Mouse (Mus musculus) A20 (cell line): ENCODE results near the gene Gdf2.

Source experiments
- DNase-seq: peaks from one replicate; pipeline ENCODE4 v3.0.0-alpha.2; 2011; ENCODE audit warnings: low read depth, low spot score

Gene Gdf2

DNA sequence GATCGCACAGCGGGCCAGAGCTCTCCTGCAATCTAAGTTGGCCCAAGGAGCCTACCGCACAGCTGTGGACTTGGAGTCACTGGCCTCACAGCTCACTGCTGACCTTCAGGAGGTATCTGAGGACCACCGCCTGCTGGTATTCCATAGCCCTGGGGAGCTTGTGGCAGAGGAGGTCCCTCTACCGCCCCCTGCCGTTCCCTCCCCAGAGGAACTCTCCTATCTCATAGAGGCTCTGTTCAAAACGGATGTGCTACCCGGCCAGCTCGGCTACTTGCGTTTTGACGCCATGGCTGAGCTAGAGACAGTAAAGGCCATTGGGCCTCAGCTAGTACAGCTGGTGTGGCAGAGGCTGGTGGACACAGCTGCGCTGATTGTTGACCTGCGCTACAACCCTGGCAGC is 15.2 kb downstream of the Gdf2 start:
- DNase-seq: peak; percentile 34

DNA sequence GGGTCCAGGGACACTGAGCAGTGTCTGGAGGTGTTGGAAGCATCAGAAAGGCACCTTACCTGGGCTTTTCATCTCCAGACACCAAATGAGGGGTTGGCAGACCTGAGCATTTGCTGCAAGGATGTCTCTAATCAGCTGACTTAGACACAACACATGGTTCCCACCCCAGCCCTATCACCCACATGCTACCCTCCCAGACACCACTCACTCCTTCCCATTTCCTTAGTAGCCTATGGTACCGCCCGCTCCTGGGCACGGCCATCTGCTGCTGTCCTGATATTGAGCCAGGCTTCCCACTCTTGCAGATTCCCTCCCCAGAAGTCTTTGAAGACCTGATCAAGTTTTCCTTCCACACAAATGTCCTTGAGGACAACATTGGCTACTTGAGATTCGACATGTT is 17.3 kb downstream of the Gdf2 start:
- DNase-seq: no peak

DNA sequence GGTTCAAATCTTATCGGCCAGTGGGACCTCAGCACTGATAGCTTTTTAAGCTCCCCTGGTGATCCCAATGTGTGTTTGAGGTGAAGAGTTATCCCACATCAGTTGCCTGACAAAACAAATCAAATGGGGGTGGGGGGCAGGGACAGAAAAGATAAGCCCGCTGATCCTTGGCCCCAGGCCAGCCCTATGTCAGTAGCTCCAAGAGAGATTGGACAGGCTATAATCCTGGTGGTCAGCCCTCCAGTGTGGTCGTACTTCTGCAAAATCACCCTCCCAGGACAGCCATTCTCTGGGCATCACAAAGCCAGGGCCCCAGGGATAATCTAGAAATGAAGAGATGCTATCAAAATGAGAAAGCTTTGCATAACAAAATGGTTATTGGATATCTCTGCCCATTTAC is 18.0 kb downstream of the Gdf2 start:
- no peak for DNase-seq

DNA sequence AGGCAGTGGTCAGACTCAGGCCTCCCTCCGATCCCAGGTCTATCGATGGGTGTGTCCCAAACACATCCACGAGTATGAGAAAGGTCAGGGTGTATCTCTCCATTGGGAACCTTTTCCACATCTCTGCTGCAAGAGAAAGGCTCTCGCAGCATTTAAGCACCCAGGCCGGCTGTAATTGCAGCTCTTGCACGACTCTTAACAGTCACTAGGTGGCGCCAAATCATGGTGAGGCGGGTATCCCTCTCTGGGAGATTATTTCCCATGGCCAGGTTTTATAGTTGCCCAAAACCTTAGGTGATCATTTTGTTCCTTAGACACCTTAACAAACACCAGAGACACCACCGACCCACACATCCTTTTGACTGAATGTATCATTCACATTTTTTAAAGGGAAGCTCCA is 18.5 kb downstream of the Gdf2 start:
- DNase-seq: peak; percentile 36

DNA sequence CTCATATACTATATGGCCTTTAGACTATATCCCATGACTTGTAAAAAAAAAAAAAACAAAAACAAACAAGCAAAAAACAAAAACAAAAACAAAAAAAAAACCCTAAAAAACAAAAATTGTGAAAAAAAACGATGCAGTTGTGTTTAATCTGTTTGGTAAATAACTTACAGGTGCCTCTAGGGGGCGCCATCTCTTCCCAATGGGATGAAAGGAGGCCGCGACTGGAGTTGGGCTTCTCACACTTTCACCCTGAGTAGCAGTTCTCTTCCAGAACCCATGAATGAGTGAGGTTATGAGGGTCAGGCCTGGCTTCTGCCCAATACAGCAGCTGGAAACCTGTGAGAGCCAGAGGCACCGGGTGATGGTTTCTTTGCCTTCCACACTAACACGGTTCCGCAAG is 24.8 kb downstream of the Gdf2 start:
- peak; percentile 23 for DNase-seq

DNA sequence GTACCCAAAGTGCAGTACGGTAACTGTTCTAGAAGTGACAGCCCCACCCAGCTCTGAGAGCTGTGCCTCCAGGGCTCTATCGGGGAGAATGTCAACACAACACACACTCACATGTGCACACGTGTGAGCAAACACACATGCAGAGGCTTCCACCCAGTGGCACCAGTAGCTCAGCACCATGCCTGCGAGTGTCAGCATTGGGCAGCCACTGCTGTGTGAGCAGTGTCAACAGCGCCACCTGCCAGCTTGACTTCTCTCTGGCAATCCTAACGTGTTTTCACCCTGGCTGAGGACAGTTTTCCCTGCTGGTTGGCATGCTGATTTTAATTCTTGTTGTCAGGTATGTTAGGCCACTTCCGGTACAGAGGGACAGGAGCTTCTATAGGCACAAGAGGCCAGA is 31.8 kb downstream of the Gdf2 start:
- DNase-seq: peak; percentile 25

DNA sequence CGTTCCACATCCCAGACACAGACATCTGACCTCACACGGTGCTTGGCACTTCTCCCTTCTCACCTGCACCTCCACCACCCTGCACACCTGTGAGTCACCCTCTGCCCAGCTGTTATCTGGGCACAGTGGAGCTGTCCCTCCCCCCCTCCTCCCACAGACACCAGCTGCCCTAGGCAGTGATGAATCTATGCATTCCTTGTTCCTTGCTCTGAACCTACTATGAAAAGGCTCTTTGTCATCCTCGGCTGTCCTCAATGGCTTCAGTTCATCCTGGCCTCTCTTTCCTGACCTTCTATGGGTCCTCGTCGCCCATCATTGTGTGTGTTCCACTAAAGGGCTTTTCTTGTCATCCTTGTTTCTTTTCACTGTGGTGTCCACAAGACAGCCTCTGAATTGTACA is 33.9 kb downstream of the Gdf2 start:
- no peak for DNase-seq

DNA sequence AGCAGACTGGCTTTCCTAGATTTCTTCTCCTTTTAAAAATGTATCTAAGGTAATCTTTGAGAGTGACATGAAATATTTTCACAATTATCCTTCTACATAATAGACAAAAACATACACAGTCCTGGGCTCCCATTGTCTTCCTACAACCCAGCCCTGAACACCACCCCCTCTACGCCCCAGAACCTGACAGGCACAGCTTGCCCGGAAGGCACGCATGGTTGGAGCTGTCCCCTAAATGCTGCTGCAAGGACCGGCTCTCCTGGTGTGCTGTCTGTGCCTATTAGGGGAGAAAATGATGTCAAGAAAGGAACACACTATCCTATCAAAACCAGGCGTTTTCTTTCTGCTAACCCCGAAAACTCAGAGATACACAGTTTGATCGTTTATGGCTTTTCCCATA is 36.9 kb downstream of the Gdf2 start:
- no peak for DNase-seq

DNA sequence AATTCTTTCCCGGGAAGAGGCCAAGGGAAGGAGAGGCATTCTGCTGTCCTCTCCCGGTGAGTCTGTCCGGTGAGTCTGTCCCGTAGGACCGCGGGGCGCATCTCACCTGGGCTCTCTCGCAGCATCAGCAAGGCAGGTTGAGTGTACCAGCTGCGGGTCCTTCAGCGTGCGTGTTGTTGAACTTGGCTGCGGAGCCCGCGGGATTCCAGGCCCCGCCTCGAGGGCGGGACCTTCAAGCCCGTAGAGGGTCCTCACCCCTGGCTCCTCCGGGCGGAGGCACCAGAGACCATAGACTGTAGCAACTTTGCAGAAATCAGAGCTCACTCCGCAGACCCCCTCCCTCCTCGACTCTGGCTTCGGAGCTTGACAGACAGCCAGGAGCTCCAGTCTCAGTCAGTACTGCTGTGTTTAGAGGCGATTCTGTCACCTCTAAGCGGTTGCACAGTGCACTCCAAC is 37.8 kb downstream of the Gdf2 start, which contains the start of gene Zfp488:
TSS of gene Zfp488 (minus strand) at position 161 of the 456 bp plus-strand sequence.
- DNase-seq: no peak

DNA sequence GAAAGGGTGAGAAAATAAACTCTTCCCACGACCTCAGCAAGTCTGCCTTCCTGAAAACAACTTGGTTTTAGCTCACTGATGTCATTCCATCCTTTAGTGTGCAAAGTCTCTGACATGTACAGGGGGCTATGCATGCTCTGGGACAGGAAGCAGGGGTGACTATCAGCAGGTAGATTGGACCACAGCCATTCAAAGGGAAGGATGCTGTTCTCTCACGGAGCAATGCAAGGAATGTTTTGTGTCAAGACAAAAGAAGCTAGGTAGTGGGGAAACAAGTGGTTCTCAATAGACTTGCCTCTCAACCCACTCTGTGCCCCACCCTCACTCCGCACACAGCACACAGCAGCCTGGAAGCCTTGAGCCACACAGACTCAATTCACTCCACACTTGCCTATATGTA is 48.4 kb downstream of the Gdf2 start:
- no peak for DNase-seq

DNA sequence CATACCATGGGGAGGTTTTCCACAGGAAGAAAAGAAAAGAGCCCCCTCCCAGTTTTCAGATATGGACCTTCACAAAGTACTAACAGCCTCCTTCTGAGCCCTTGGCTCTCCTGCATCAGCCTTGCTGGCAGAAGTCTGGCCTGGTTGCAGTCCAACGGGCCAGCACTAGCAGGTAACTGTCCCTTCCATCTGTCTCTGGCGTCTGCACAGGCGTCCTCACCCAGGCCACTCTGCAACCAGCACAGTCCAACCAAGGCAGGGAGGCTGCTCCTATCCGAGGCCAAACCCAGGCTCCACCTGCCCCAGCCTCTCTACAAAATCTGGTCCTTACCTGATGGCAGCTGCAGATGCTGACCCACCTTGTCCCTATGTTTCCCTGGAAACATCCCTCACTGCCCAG is 51.1 kb downstream of the Gdf2 start:
- DNase-seq: no peak

DNA sequence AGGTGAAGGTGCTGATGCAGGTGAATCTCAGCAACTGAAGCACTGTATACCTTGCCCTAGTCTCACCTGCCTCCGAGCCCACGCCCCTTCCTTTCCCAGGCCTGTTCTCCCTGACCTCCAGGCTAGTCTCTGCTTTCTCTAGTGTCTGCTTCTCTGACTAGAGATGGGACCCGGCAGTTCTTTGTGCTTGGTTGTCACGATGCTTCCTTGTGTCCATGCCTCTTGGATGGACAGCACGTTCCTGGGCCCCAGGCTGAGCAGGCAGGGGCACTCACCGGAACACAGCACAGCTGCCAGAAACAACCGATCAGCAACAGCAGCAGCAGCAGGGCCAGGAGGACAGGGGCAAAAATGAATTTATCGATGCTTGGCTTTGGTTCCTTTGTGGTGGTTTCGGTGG is 52.2 kb downstream of the Gdf2 start:
- DNase-seq: no peak

DNA sequence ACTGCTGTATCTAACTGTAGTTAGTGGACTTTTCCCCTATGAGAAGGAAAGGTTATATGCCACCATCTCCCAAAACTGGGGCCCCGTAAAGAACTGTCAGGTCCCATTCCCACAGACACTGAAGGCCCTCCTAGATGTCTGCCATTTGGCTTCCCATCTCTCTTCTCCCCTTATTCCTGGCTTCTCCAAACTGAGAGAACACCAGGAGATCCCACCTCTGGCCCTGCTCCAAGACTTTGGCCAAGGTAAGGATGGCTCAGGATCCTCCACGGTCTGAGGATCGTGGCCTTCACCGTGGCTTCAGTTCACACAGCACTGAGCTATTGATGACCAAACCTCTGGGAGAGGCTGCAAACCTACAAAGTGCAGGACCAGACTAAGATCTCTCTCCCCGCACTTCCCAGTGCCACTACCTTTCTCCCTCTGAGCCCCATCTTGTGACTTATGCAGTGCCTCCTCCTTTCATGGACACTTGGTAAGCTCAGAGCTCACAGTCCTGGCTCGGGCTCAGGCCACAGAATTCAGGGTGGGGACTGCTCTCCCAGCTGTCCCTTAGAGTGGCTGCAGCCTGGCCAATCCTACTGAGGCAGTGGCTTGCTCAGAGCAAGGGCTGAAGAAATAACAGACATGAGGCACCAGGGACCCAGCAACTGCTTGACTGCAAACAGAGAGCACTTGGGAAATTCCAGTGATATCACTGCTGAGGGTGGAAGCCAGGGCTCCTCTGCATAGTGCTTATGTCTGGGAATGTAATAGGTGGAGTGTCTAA is 52.9 kb downstream of the Gdf2 start:
- DNase-seq: no peak
